Mouse (Mus musculus) regulatory T cell (primary cell): Measurements from ENCODE around the gene Ncoa3.

Experiments
- in situ Hi-C: fragments of 300-600 bp; cut with MboI, MseI; formaldehyde crosslinking; loops from one replicate; pipeline ENCODE4 v1.15.1; 2025; ENCODE audit warnings: high pct_unique_total_duplicates

Gene Ncoa3

DNA sequence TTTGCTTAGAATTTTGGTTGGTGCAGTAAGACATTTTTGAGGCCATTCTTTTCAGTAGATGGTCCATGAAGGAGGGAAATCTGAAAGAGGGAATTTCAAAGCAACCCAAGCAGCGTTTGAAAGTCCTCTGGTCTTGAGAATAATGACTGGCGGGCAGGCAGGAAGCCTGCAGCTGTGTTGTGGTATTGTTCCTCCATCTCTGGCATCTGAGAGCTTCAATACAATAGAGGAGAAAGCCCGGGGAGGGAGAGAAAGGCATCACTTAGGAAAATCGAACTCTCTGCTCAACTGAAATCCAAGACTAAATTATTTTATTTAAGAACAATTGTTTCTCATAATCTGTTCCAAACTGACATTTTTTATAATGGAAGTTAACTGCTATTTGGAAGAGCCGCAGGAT is 8.3 kb downstream of the Ncoa3 start:
- in situ Hi-C loops = loop anchor here (5.0 kb wide), 1 partner anchor 37 kb away; no protein-coding TSS in a partner anchor

DNA sequence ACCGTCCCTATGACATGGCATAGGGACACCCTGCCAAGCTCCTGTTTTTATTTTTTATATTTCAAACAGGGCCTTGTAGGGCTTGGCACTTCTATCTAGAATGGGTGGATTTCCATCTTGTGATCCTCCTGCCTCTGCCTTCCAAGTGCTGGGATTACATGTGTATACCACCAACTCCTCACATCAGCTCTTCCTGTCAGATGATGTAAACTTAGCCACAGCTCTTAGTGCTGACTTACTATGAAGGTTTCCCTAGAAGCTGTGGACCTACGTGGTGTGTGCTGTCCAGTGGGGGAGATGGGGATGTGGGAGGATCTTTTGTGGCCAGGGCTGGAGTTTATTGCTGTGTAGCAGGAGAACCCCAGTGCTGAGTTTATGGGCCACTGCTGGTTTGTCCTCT is 8.9 kb downstream of the Ncoa3 start:
- in situ Hi-C loops = loop anchor here (5.0 kb wide), 1 partner anchor 36 kb away; no protein-coding TSS in a partner anchor

DNA sequence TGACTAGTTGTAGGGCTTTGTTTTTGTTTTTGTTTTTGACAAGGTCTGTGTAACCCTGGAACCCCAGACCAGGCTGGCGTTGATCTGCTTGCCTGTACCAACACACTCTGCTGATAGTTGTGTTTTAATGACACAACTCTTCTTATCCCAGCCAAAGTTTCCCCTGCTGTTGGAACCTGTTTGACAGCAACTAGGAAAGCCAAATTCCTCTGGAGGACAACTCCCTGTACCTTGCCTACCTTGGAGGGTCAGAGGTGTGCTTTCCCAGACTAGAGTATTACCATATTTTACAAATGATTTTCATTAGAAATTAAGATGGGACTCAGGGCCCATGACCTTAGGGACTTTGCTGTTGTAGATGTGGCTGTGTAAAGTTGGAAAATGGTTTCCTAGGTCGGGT is 9.3 kb downstream of the Ncoa3 start:
- in situ Hi-C loops = loop anchor here (5.0 kb wide), 1 partner anchor 36 kb away; no protein-coding TSS in a partner anchor

DNA sequence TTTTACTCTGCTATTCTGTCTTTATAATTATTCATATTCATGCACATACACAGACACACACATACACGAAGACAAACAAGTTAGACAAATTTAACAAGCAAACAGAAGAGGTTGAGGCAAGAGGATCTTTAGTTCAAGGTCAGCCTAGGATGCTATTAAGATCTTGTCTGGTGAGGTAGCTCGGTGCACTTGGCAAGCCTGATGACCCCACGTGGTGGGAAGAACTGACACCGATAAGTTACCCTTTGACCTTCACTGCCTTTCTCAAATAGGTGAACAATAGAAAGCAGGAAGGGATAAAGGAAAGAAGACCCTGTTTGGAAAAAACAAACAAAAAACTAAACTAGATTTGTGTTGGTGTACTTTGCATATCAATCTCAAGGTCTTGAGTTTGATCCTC is 10.0 kb downstream of the Ncoa3 start:
- in situ Hi-C loops = loop anchor here (5.0 kb wide), 1 partner anchor 35 kb away; no protein-coding TSS in a partner anchor

DNA sequence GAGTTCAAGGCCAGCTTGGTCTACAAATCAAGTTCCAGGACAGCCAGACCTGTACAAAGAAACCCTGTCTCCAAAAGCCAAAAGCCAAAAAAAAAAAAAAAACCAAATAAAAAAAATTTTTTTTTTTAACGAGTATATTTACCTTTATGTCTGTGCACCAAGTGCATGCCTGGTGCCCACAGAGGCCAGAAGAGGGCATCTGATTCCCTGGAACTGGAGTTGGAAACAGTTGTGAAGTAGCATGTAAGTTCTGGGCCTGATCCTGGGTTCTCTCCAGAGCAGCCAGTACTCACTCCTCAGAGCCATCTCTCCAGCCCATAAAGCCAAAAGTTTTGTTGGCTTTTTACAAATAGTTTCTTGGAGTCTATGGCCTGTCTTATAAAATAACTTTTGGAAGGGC is 10.6 kb downstream of the Ncoa3 start:
- in situ Hi-C loops = loop anchor here (5.0 kb wide), 1 partner anchor 34 kb away; no protein-coding TSS in a partner anchor

DNA sequence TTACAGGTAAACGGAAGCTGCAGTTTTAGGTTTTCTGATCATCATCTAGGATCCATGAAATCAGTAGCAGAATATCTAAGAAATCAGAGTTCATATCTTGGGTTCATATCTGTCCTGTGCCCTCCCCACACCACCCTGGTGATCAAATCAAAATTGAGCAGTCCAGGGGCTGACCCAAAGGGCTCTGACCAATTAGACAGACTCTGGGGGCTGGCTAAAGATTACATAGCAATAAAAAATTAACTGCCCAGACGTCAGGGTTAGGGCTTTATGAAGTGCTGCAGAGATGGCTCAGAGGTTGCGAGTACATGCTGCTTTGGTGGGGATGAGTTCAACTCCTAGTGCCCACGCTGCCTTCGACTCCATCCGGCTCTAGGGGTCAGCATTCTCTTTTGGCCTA is 14.6 kb downstream of the Ncoa3 start:
- in situ Hi-C loops = no loop called here

DNA sequence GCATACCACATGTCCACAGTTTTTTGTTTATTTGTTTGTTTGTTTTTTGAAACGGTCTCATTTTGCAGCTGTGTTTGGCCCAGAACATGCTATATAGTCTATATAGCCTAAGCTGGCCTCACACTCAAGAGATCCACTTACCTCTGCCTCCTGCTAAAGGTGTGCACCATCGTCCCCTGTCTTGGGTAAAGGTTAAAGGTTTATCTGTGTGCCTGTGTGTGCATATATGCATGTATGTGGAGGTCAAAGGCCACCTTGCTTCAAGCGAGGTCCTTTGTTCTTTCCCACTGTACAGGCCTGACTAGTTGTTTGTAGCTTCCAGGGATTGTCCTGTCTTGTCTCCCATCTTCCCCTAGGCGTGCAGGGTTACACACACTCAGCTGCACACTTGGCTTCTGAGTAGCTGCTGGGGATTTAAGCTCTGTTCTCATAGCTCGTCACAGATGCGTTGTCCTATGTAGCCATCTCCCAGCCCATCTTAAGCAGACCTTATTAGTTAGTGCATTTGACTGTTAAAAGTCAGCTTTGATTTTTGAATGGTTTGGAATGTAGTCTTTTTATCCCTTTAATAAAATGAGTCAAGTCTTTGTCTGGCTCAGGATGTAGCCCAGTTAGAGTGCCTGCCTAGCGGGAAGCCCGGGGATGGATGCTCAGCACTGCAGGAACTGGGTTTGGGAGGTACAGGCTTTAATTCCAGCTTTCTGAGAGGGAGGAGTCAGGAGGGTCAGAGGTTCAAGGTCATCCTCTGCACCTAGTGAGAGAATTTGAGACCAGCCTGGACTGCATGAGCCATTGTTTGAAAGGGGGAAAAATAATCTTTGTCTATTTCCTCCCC is 16.3 kb downstream of the Ncoa3 start:
- in situ Hi-C loops = no loop called here

DNA sequence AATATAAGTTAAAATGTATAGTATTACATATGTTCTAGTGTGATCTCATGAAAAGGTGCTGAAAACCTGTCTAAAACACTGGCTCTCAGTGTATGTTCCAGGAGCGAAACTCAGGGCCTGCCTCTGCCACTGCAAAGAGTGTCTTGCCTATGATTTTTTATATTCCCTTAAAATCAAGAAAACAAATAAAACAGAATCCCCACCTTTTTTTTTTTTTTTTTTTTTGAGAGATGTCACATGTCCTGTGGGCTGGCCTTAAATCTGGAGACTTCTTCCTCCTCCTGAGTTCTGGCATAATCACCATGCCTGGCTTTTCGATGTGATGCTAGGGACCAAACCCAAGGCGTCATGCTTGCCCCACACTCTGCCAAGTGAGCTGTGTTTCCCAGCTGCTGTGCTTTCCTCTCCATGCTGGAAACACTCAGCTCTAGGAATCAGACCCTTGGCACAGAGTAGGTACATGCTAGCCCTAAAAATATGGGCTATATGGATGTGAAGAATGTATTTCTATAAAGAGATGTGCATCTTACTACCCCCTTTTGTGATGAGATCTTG is 17.0 kb downstream of the Ncoa3 start:
- in situ Hi-C loops = no loop called here

DNA sequence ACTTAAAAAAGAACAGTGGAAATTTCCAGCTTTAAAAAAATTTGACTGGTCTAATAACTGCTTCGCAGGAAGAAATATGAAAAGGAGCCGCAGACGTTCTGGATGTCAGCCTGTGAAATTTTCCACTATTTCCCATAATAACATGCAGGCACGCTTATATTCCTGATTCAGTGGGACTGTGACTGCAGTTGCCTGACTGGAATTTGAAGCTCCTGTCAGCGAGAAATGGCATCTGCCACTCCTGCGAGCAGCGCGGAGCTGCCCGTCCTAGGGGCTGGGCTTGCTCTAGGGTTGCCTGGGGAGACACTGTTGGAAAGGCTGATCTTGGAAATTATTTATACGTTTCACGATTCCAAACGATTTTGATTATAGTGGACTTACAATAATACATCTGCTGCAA is 17.9 kb downstream of the Ncoa3 start:
- in situ Hi-C loops = no loop called here

DNA sequence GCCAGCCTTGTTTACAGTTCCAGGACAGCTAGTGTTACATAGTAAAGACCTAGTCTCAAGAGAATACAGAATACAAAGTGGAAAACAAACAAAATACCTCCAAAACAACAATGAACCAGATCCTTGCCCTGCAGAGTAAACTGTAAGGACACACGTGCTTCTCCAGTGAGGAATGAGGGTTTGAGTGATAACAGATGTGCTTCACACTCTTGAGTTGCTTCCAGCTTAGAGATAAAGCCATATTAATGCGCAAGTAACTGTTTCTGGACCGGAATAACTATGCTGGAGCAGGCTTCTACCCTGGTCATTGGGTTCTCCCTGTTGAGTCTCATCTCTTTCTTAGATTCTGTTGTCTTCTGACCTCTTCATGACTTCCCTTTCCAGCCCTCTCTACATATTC is 19.0 kb downstream of the Ncoa3 start:
- in situ Hi-C loops = no loop called here

DNA sequence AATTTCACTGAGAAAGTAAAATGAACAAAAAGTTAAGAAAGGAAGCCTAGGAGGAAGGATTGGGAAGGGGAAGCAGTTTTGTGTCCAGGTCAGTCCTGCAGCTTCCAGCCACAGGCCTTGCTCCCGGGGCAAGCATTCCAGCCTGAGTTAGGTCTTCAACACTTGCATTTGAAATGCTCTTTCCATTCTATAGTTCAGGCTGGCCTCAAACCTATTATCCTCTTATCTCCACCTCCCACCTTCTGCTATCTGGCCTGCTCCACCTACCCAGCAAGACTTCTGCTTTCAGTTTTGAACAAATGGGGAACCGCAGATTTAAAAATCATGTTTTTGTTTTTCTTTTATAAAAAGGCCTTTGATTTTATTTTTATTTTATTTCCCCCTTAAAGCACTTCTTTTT is 19.7 kb downstream of the Ncoa3 start:
- in situ Hi-C loops = no loop called here

DNA sequence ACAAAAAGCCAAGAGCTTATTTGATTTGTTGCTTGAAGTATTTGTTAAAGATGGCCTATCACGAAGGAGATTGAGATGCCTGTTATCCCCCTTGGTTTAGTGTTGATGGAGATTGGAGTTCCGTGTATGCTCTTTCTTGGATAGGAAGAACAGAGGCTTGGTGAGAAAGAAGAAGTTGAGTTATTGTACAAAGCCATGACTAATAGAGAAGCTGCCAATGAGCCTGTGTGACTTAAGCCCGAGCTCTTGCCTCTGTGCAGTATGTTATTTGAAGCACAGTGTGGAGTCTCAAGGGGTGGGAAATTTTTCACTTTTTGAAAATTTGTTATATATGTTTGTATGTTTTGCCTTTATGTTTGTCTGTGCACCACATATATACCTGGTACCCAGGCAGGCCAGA is 26.3 kb downstream of the Ncoa3 start:
- in situ Hi-C loops = no loop called here

DNA sequence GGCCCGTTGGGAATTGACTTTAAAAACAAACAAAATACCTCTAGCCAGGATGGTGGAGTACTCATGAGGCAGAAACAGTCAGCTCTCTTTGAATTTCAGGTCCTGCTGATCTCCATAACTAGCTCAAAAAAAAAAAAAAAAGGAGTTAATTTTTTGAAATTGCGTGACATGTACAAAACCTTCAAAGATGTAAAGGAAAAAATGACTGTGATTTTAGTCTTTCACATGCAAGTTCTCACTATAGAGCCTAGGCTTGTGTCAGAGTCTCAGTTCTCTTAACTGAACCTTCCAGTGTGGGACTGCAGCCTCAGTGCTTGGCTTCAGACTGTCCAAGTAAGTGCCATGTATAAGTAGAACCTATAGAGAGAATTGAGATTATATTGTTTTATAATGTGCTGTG is 27.6 kb downstream of the Ncoa3 start:
- in situ Hi-C loops = no loop called here

DNA sequence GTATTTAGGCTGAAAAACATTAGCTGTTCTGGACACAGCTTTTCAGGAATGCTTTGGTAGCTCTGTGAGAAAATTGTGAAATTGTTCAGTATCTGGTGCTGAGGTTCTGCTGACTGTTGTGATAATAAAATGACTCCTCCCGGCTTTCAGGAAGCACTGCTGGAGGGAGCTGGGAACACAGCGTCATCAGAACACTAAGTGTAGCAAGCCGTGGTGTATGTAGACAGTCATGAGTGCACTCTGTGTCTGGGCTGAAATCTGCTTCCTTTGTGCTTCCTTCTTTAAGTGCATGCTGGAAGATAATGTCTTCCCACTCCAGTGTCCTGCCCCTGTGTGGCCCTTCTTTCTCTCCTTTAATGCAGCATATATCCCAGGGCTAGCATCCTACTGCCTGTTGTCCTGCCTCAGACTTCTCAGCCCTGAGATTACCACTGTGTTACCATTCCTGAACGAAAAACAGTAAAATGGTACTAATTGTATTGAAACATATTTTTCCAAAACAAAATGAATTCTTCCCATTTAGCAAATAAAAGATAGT is 28.7 kb downstream of the Ncoa3 start:
- in situ Hi-C loops = no loop called here

DNA sequence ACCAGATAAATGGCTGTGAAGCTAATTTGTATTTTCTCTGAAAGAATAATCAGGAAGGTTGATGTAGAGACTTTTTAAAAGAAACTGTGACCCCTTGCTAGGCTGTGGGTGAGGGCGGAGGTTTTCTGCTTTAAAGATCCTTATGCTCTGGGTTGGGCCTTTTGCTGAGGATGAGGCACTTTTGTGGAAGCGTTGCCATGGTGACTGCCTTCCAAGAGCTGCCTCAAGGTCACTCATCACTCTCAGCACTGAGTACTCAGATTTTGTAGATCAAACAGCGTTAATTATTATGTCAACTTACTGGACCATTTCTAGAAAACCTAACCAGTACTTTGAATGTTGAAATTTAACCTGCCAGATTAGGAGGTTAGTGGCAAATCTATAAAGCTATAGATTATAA is 29.2 kb downstream of the Ncoa3 start:
- in situ Hi-C loops = no loop called here

DNA sequence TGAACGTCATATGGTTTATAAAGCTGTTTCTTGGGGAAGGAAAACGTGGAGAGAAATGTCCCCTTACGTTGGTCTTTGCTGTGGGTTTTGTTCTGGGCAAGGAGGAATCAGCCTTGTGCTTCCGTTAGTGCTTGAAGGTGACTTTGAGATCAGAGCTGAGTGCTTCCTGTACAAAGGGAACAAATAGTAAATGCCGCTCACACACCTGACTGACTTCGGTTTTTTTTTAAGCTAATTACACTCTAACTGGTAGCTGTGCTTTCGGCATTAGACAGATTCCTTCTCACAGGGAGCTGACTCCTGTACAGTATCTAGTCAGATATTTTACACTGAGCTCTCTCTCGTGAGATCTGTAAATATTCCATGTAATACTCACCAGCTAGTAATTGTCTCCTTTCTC is 29.9 kb downstream of the Ncoa3 start:
- in situ Hi-C loops = no loop called here

DNA sequence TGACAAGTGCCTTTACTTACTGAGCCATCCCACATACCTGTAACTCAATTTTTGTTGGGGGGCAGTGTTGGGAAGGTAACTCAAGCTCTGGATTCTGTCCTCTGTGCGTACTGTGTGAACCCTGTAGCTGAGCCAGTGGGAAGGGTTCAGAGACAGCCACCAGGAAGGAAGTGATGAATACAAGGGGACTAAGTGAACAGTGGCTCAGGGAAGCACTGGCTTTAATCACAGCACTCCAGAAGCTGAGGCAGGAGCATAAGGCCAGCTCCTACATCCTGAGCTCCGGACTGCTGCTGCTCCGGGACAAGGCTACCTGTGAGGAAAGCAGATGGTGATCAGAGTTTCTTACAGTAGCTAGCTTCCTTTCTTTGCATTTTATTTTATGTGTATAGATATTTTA is 31.6 kb downstream of the Ncoa3 start:
- in situ Hi-C loops = no loop called here

DNA sequence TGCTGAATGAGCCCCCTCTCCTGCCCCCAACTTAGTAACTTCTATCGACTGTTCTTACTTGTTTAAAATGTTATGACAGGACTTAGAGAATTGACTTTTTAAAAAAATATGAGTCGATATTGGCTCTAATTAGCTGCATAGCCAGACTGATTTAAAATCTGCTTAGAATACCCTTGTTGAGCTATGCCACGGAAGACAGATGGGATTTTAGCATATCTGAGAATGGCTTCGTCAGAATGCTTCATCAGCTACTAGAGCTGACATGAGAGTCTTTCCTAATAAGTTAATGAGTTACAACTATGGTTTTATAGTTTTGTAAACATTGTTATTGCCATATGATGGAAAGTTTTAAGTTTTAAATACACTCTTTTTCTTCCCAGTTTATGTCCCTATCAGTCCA is 32.2 kb downstream of the Ncoa3 start:
- in situ Hi-C loops = no loop called here

DNA sequence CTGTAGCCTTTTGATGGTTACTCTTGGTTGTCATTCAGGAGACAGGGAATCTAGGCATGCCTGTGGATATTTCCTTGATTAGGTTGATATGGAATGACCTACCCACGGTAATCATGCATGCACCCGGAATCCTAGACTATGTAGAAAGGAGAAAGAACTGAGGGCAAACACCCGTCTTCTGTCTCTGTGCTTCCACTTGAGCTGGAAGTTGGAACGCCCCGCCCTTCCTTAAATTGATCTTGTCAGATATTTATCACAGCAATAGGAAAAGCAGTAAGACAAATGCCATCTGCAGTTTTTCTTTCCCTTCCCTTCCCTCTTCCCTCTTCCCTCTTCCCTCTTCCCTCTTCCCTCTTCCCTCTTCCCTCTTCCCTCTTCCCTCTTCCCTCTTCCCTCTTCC is 33.5 kb downstream of the Ncoa3 start:
- in situ Hi-C loops = no loop called here

DNA sequence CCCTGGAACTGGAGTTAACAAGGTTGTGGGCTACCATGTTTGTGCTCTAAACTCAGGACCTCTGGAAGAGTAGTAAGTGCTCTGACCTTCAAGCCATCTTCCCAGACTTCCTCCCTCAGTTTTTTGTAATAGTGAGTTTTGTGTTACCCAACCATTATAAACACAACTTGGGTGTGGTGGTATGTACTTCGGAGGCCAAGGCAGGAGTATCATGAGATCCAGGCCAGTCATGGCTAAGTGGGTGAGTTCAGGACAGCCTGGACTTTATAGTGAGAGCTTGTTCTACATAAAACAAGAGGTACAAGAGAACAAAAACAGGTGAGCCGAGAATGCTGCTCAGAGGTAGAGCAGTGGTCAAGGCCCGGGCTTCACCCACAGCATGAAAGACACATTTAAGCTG is 35.4 kb downstream of the Ncoa3 start:
- in situ Hi-C loops = no loop called here

DNA sequence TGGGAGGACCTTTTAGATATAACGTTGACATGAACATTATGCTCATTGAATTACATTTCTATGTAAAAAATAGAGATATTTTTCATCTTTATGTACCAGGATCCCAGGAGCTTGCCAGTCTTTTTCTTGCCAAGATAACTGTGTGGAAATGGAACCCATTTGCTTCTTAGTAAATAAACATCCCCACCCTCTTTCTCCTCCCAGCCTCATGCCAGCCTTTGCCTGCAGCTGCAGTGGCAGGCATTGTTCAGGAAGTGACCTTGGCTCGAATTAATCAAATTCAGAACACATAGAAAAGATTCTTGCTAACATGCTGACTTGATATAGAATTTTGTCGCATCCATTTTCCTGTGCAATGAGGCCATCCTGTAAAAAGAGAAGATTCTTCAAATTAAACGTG is 36.8 kb downstream of the Ncoa3 start:
- in situ Hi-C loops = no loop called here

DNA sequence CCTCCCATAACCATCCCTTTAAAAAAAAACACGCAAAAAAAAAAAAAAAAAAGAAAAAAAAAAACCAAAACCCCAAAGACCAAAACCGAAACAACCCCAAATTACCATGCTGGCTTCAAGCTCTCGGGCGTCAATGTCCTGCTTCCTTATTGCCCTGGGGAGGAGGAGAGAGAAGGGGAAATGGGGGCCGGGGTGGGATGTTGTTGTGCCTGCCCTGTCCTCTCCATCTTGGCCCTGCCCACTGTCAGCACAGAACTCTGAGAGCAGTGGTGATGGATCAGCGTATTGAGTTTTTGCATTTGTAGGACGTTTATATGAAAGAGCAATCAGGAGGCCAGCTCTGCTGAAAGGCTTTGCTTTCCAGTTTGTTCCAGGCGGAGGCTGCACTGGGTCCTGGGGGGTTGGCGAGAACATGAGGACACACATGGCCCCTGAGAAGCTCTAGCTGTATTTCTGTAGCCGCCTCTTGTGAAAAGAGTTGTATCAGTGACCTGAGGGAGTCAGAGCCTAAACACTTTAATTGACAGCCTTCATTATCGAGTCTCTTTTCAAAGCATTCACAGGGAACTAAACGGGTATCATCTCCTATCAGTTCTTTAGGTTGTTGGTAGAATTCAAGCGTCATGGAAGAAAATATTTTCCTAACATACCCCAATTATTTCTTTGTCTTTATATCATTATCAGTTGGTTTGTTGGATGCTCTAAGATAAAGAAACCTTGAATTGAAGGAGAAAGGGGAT is 38.0 kb downstream of the Ncoa3 start:
- in situ Hi-C loops = no loop called here
